Mouse (Mus musculus) liver, embryonic 14.5 days (tissue): Measurements from ENCODE around the gene Cers2.

ENCODE experiments used
- CTCF ChIP-seq: IDR thresholded peaks from 2 replicates; pipeline ENCODE4 v1.5.1; 2016; ENCODE audit warnings: antibody characterized with exemption, low read depth, control low read depth
- EP300 ChIP-seq: IDR thresholded peaks from 2 replicates; pipeline ENCODE4 v1.6.1; 2016; ENCODE audit warnings: antibody characterized with exemption, low read depth

DNA sequence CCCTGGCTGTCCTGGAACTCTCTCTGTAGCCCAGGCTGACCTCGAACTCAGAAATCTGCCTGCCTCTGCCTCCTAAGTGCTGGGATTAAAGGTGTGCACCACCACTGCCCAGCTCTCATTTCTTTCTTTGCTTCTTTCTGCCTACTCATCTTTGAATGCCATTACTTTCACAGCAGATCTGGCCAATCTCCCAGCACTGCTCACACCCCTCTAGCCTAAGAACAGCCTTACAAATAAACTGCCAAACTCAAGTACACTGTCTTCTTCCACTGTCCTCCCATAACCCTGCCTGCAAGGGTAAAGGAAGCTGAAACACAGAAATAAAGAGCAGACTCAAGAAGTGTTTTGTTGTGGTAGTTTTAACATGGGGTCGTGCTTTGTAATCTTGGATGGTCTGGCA is 43.2 kb downstream of the Cers2 start:
- no peak for TF ChIP-seq CTCF
- TF ChIP-seq EP300, result no peak
